Mouse (Mus musculus): ENCODE measurements around the gene Arhgef1.

The Arhgef1 gene

GRCm38 (mm10) chr7:24902630-24903443 is at the start of gene Arhgef1:
TSS of gene Arhgef1 (plus strand) at chr7:24902912.
- no peak for DNase-seq (ENCODE audit: low read depth, low spot score)

GRCm38 (mm10) chr7:24853233-24853563 is 49.5 kb upstream of the Arhgef1 start:
- DNase-seq (ENCODE audit: low read depth, low spot score), result no peak

- DNase-seq (ENCODE audit: low read depth, low spot score), result no peak
Measured at GRCm38 (mm10) chr7:24853695-24854094, 49.0 kb upstream of the Arhgef1 start.

- no peak for DNase-seq (ENCODE audit: low read depth, low spot score)
Measured at GRCm38 (mm10) chr7:24856460-24857120, 46.1 kb upstream of the Arhgef1 start.

- DNase-seq (ENCODE audit: low read depth, low spot score), result no peak
Measured at GRCm38 (mm10) chr7:24859234-24859633, 43.5 kb upstream of the Arhgef1 start.

GRCm38 (mm10) chr7:24861913-24862312 is 40.8 kb upstream of the Arhgef1 start, which contains the start of gene Gm9844:
TSS of gene Gm9844 (plus strand) at chr7:24862213.
- no peak for DNase-seq (ENCODE audit: low read depth, low spot score)

GRCm38 (mm10) chr7:24862853-24863252 is 39.9 kb upstream of the Arhgef1 start:
- DNase-seq (ENCODE audit: low read depth, low spot score), result no peak

GRCm38 (mm10) chr7:24864156-24864555 is 38.6 kb upstream of the Arhgef1 start:
- no peak for DNase-seq (ENCODE audit: low read depth, low spot score)

- DNase-seq (ENCODE audit: low read depth, low spot score), result no peak
Measured at GRCm38 (mm10) chr7:24869080-24869479, 33.6 kb upstream of the Arhgef1 start.

- DNase-seq (ENCODE audit: low read depth, low spot score), result no peak
Measured at GRCm38 (mm10) chr7:24869532-24870165, 33.1 kb upstream of the Arhgef1 start, which contains the start of the genes Lypd4 and Dmrtc2. TSS of gene Lypd4 (minus strand) at chr7:24869941. TSS of gene Dmrtc2 (plus strand) at chr7:24870057.

GRCm38 (mm10) chr7:24877588-24877987 is 25.1 kb upstream of the Arhgef1 start:
- DNase-seq (ENCODE audit: low read depth, low spot score), result no peak

- no peak for DNase-seq (ENCODE audit: low read depth, low spot score)
Measured at GRCm38 (mm10) chr7:24879620-24880019, 23.1 kb upstream of the Arhgef1 start.

- DNase-seq (ENCODE audit: low read depth, low spot score), result no peak
Measured at GRCm38 (mm10) chr7:24882416-24883199, 20.1 kb upstream of the Arhgef1 start.

- peak; percentile 100 for DNase-seq (ENCODE audit: low read depth, low spot score)
Measured at GRCm38 (mm10) chr7:24883896-24884692, 18.6 kb upstream of the Arhgef1 start, which contains the start of gene Rps19. TSS of gene Rps19 (plus strand) at chr7:24884371.

- no peak for DNase-seq (ENCODE audit: low read depth, low spot score)
Measured at GRCm38 (mm10) chr7:24884693-24885291, 17.9 kb upstream of the Arhgef1 start.

GRCm38 (mm10) chr7:24885468-24886307 is 17.0 kb upstream of the Arhgef1 start:
- no peak for DNase-seq (ENCODE audit: low read depth, low spot score)

GRCm38 (mm10) chr7:24886308-24886633 is 16.4 kb upstream of the Arhgef1 start:
- no peak for DNase-seq (ENCODE audit: low read depth, low spot score)

- no peak for DNase-seq (ENCODE audit: low read depth, low spot score)
Measured at GRCm38 (mm10) chr7:24887096-24887495, 15.6 kb upstream of the Arhgef1 start.

GRCm38 (mm10) chr7:24889431-24890220 is 13.1 kb upstream of the Arhgef1 start:
- DNase-seq (ENCODE audit: low read depth, low spot score), result no peak

Data from forelimb bud, embryonic 11.5 days (tissue).